Mouse (Mus musculus): Measurements from ENCODE around the gene Tgif1.

Gene Tgif1

DNA sequence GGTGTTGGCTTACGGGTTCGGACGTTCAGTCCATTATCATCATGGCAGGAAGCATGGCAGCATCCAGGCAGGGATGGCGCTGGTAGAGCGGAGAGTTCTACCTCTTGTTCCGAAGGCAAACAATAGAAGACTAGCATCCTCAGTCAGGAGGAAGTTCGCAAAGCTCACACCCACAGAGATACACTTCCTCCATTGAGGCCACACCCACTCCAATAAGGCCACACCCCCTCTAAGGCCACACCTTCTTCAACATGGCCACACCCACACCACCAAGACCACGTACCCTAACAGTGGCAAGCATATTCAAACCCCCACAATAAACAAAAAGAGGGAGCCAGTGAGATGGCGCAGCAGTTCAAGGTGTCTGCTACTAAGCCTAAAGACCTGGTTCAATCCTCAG lies 47.5 kb downstream of the Tgif1 start:
- no peak for DNase-seq (ENCODE audit: low spot score)

DNA sequence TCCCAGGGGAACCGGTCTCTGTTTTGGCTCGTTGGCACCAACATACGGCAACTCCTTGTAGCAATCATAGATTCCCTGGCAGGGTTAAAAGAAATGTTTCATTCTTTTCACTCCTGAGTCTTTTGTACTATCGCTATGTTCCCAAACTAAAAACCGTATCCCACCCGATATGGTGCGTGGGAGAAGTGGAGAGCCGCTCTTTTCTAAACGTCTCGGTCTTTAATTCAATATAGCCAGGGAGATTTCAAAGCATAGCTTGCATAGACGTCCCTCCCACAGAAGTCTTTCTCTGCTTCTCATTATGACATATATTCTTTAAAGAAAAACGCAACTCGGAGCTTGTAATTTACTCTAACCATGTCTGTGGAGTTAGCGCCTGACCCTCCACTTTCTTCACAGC lies 51.3 kb downstream of the Tgif1 start:
- DNase-seq (ENCODE audit: low spot score): no peak

- DNase-seq (ENCODE audit: low spot score): no peak
Observed at GRCm38 (mm10) chr17:70799266-70799665, 54.1 kb downstream of the Tgif1 start.

GRCm38 (mm10) chr17:70797773-70798045 lies 55.6 kb downstream of the Tgif1 start:
- no peak for DNase-seq (ENCODE audit: low spot score)

- DNase-seq (ENCODE audit: low spot score): no peak
Observed at GRCm38 (mm10) chr17:70796940-70797772, 56.2 kb downstream of the Tgif1 start.

DNA sequence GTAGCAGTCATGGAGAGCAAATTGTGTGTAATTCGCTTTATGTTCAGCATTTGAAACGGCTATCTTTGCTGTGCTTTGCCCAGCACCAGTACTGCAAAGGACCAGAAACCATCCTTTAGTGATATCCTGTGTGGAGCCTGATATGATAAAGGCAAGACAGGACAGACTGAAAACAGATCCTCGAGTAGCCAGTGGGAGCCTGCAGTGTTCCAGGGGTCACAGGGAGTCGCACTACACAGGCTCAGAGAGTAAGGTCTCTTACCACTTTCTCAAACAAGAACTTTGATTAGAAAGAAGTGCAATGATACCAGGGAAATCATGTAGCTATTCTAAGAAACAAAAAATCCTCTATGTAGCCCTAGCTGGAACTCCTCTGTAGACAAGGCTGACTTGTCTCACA lies 58.1 kb downstream of the Tgif1 start:
- DNase-seq (ENCODE audit: low spot score): no peak

DNA sequence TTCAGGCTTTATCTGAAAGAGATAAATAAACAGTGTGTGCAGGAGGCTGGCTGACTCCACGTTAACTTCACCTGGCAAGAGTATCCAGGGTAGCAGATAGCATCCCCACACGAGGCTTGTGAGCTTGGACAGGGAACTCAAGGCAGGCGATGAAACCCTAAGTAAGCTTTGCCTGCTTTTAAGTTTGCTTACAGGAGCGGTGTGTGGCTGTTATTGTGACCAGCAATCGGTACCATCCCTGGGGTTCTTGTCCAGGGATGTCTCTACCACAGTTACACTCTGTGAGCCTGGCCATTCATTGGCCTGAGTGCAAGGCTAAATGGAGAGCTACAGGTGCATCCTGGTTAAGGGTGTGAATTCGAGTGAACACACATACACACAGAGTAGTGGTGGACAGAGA lies 58.6 kb downstream of the Tgif1 start:
- DNase-seq (ENCODE audit: low spot score): no peak

GRCm38 (mm10) chr17:70794291-70794690 lies 59.1 kb downstream of the Tgif1 start:
- DNase-seq (ENCODE audit: low spot score): peak; percentile 79

All from embryo, embryonic 10.5 days (tissue).